Mouse (Mus musculus): ENCODE results near the gene Gm10203. TPM values are rescaled to one million over a fixed set of nuclear protein-coding genes. Genes with fewer than 3 reads are reported as not detected.
"Not testable (repeated sequence)": the region's sequence is repeated elsewhere in the genome, so short reads cannot be mapped to it uniquely, and the experiment has no call there.

Gene Gm10203
- total RNA-seq, 2 experiments from 2014 or later = not detected

GRCm38 (mm10) chr6:149134391-149135150 is 4.6 kb downstream of the Gm10203 start:
- no peak for DNase-seq (ENCODE audit: low spot score in 2 of 2)

DNA sequence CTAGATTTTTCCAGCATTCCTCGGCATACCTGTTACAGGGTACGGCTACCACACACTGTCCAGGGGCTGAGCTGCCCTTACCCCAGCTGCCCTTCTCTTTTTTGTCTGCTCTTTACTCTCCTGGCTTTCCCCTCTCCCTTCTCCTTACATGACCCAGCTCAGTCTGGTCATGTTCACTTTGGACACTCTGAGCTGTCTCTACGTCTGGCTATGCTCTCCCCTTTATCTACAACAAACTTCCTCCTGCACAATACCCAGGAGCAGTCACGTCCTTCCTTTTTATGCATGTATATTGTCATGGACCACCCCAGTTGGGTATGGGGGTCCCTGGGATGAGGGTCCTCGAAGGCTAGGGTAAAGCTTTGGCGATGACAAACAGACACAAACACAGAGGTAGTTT is 5.7 kb downstream of the Gm10203 start:
- no peak for DNase-seq (ENCODE audit: low spot score in 2 of 2)

GRCm38 (mm10) chr6:149137936-149138335 is 8.0 kb downstream of the Gm10203 start:
- no peak for DNase-seq (ENCODE audit: low spot score in 2 of 2)

DNA sequence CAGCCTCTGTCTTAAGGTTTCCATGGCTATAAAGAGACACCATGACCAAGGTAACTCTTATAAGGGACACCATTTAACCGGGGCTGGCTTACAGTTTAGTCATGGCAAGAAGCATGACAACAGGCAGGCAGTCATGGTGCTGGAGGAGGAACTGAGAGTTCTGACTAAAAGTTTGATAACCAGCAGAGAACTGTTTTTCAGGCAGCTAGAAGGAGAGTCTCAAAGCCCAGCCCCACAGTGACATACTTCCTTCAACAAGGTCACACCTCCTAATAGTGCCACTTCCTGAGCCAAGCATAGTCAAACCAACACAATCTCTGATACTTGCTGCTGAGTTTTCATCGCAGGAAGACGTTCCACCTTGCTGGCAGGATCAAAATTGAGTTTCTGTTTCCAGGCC is 9.0 kb downstream of the Gm10203 start:
- DNase-seq (ENCODE audit: low spot score in 2 of 2) = no peak

DNA sequence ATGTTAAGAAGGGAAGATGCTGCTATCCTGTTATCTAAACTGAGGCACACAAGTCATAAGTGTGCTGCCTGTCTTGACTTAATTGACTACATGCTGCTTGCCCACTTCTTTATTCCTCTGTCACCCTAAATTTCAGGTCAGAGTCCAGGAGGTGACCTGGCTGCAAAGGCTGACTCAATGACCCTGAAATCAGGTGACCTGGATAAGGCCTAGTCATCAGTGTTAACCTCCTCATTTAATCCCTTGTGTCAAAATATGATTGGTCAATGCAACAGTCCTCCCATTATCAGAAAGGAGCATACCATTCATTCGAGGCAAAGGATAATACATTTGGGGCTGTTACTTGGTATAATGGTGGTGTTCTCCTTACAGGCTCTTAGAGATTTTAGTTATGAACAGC is 9.5 kb downstream of the Gm10203 start, which contains the start of gene Etfbkmt:
Gene Etfbkmt (plus strand): TSS at position 379 of the 400 bp plus-strand sequence.
- no peak for DNase-seq (ENCODE audit: low spot score in 2 of 2)

GRCm38 (mm10) chr6:149141393-149142173 is 11.6 kb downstream of the Gm10203 start:
- DNase-seq (ENCODE audit: low spot score in 2 of 2) = peak; percentile 66 to 84

DNA sequence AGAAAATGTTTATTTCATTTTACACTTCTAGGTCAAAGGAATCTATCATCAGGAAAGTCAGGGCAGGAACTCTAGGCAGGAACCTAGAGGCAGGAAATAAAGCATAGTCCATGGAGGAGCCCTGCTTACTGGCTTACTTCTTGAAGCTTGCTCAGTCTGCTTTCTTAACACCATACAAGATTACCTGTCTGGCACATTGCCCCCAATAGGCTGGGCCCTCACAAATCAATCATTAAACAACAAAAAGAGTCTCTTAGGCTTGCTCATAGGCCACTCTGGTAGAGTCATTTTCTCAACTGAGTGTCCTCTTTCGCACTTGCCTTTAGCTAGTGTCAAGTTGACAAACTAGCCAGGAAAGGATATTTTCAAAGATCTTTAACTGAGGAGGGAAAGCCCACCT is 15.2 kb downstream of the Gm10203 start:
- DNase-seq (ENCODE audit: low spot score in 2 of 2) = no peak

GRCm38 (mm10) chr6:149148436-149149229 is 18.7 kb downstream of the Gm10203 start:
- no peak for DNase-seq (ENCODE audit: low spot score in 2 of 2)

GRCm38 (mm10) chr6:149152119-149152518 is 22.1 kb downstream of the Gm10203 start:
- DNase-seq (ENCODE audit: low spot score in 2 of 2) = no peak

GRCm38 (mm10) chr6:149153473-149154115 is 23.6 kb downstream of the Gm10203 start:
- DNase-seq (ENCODE audit: low spot score in 2 of 2) = no peak

- no peak for DNase-seq (ENCODE audit: low spot score in 2 of 2)
These were observed 24.4 kb downstream of the Gm10203 start for GRCm38 (mm10) chr6:149154116-149155030.

DNA sequence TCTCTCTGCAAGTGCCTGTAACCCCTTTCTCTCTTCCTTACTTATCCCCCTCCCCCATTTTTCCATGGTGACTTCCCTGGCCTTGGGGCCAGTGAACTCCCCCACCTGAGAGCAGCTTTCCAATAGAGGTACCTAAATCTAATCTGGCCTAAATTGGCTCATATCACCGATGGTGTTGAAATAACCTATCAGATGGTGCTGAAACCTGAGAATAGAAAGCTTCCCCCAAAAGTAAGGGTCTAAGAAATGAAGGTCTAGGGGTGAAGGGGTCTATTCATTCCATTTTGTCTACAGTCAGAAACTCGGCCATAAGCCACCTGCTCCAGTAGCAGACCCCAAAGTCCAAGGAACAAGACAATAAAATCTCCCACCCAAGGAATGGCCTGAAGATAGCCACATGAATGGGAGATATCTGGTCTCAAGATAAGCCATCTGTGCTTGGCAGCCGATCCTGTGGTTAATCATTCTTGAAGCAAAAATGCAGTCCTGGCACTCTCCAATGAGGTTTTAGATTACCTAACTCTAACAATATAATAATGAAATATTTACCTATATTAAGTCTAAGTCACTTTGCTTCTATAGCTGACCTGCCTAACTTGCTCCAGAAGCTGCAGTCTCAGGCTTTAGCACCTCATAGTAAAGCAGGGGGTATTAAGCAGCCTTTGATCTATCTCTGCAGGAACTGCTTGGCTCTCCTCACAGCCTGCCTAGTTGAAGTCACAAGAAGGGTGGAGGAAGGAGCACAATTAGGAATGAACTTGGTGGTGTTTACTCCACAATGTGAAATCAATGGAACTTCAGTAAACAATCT is 25.3 kb downstream of the Gm10203 start:
- DNase-seq (ENCODE audit: low spot score in 2 of 2) = no peak

DNA sequence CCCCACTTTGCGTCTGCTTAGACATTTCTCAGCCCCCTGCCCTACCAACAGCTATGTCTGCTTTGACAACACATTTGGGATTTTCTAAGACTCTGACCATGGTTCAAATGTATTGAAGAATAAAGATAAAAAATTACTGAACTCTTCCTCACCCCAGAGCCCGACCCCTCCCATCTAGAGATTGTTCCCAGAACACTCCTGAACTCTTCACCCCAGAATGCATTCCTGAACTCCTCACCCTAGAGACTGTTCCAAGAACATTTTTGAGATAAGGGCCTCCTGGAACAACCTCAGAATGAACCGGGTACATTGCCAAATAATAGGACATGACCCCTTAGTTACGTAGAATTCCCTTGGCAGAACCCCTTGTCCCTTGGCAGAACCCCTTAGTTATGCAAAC is 37.1 kb downstream of the Gm10203 start:
- not testable (repeated sequence) for DNase-seq (ENCODE audit: low spot score in 2 of 2)

GRCm38 (mm10) chr6:149167672-149168071 is 37.7 kb downstream of the Gm10203 start:
- no peak for DNase-seq (ENCODE audit: low spot score in 2 of 2)

- no peak for DNase-seq (ENCODE audit: low spot score in 2 of 2)
These were observed 38.5 kb downstream of the Gm10203 start for GRCm38 (mm10) chr6:149168436-149168835.

DNA sequence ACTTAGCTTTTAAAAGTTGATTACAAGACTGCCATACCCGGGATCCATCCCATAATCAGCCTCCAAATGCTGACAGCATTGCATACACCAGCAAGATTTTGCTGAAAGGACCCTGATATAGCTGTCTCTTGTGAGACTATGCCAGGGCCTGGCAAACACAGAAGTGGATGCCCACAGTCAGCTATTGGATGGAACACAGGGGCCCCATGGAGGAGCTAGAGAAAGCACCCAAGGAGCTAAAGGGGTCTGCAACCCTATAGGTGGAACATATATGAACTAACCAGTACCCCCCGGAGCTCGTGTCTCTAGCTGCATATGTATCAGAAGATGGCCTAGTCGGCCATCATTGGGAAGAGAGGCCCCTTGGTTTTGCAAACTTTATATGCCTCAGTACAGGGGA is 40.0 kb downstream of the Gm10203 start:
- DNase-seq (ENCODE audit: low spot score in 2 of 2) = not testable (repeated sequence)

DNA sequence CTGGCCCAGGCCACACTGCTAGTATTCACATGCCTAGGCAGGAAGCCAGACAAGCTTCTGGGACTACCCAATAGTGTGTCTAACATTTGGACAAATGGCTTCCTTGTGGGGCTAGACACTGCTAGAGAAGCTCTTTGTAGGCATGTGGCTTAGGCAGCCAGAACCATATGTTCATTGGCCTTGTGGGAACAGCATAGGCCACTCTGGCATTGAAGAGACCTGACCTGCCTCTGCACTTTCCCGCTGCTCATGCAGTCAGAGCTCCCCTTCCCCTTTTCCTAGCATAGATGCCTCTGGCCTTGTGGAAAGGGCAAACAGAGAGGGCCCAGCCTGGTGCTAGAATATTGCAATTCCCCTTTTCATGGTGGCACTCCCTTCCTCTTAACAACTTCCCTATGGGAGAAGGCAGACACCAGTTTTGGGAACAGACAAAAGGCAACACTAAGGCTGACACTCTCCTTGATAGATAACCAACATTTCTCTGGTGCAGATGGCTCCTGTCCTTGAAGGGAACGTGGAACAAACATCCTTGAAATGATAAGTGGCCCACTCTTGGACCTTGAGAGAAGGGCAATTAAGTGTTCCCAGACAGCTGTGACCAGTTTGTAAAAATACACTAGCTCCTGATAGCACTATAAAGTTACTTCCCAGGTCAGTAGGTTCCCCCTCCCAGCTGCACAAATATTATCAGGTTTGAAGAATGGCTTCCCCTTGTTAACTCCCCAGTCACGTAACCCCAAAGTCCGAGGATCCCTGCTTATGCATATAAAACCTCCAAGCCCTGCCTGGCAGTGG is 44.1 kb downstream of the Gm10203 start:
- DNase-seq (ENCODE audit: low spot score in 2 of 2) = peak in 1 of 2 experiments; percentile 17

DNA sequence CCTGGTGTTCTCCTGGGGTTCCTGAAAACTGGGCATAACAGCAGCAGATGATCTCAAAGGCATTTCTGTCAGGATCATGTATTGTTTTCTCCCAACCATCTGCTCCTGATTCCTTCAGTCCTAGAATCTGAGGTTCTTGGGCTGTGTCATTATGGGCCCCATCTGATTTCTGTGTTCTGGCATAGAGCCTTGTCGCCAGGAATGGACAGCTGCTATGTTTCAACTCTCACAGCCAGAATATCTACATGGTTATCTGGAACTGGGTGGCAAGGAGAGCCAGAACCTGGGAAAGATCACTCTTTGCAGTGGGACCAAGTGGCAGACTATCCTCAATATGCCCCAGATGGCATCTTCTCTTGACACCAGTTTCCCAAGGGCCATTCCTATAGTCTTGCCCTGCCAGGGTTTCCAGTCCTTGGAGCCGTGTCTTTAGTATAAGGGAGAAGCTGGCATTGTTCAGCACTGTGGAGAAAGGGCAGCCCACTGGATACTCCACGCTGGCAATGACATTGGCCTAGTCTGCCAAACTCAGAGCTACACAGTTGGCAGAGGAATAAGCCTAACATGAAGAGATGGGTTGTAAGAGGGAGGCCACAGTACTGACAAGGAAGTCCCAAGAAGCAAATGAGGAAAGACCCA is 45.1 kb downstream of the Gm10203 start:
- DNase-seq (ENCODE audit: low spot score in 2 of 2) = peak in 1 of 2 experiments; percentile 20
